Mouse (Mus musculus): Measurements from ENCODE around the gene Ankrd63.

The Ankrd63 gene

GRCm38 (mm10) chr2:118703913-118704730 is at the start of gene Ankrd63:
Gene Ankrd63, minus strand, starts transcription at chr2:118703963.
- DNase-seq (ENCODE audit: low read depth, low spot score) = no peak

- no peak for DNase-seq (ENCODE audit: low read depth, low spot score)
Measured at GRCm38 (mm10) chr2:118752792-118753108, 49.0 kb upstream of the Ankrd63 start.

GRCm38 (mm10) chr2:118751896-118752791 is 48.4 kb upstream of the Ankrd63 start:
- no peak for DNase-seq (ENCODE audit: low read depth, low spot score)

GRCm38 (mm10) chr2:118750476-118750875 is 46.7 kb upstream of the Ankrd63 start:
- no peak for DNase-seq (ENCODE audit: low read depth, low spot score)

- no peak for DNase-seq (ENCODE audit: low read depth, low spot score)
Measured at GRCm38 (mm10) chr2:118749341-118749884, 45.6 kb upstream of the Ankrd63 start.

GRCm38 (mm10) chr2:118747301-118747960 is 43.7 kb upstream of the Ankrd63 start:
- DNase-seq (ENCODE audit: low read depth, low spot score) = no peak

- no peak for DNase-seq (ENCODE audit: low read depth, low spot score)
Measured at GRCm38 (mm10) chr2:118745915-118746901, 42.4 kb upstream of the Ankrd63 start.

- DNase-seq (ENCODE audit: low read depth, low spot score) = peak; percentile 84
Measured at GRCm38 (mm10) chr2:118745232-118745884, 41.6 kb upstream of the Ankrd63 start, which contains the start of gene Inafm2. Gene Inafm2, plus strand, starts transcription at chr2:118745758.

- DNase-seq (ENCODE audit: low read depth, low spot score) = no peak
Measured at GRCm38 (mm10) chr2:118744621-118745020, 40.9 kb upstream of the Ankrd63 start.

- DNase-seq (ENCODE audit: low read depth, low spot score) = no peak
Measured at GRCm38 (mm10) chr2:118743261-118743943, 39.6 kb upstream of the Ankrd63 start.

- DNase-seq (ENCODE audit: low read depth, low spot score) = no peak
Measured at GRCm38 (mm10) chr2:118741183-118741582, 37.4 kb upstream of the Ankrd63 start.

GRCm38 (mm10) chr2:118740341-118740740 is 36.6 kb upstream of the Ankrd63 start:
- DNase-seq (ENCODE audit: low read depth, low spot score) = no peak

- no peak for DNase-seq (ENCODE audit: low read depth, low spot score)
Measured at GRCm38 (mm10) chr2:118733341-118733740, 29.6 kb upstream of the Ankrd63 start.

GRCm38 (mm10) chr2:118731981-118732380 is 28.2 kb upstream of the Ankrd63 start:
- no peak for DNase-seq (ENCODE audit: low read depth, low spot score)

GRCm38 (mm10) chr2:118730622-118730915 is 26.8 kb upstream of the Ankrd63 start:
- DNase-seq (ENCODE audit: low read depth, low spot score) = no peak

GRCm38 (mm10) chr2:118729816-118730621 is 26.3 kb upstream of the Ankrd63 start:
- no peak for DNase-seq (ENCODE audit: low read depth, low spot score)

GRCm38 (mm10) chr2:118729194-118729593 is 25.4 kb upstream of the Ankrd63 start:
- no peak for DNase-seq (ENCODE audit: low read depth, low spot score)

- DNase-seq (ENCODE audit: low read depth, low spot score) = no peak
Measured at GRCm38 (mm10) chr2:118728337-118728736, 24.6 kb upstream of the Ankrd63 start, which contains the start of gene Plcb2. Gene Plcb2, minus strand, starts transcription at chr2:118728438.

- no peak for DNase-seq (ENCODE audit: low read depth, low spot score)
Measured at GRCm38 (mm10) chr2:118727911-118728310, 24.1 kb upstream of the Ankrd63 start.

All from embryo, embryonic 11.5 days (tissue).